Mouse (Mus musculus) adrenal gland (tissue): ENCODE data around the gene Ctrb1.

Source experiments
- microRNA-seq, 2 experiments: library from miRNA; unstranded; fragments of <30 nt; microRNA quantifications; one replicate each; pipeline ENCODE4; 2019

The Ctrb1 gene

Small RNA genes within 50 kb of the gene (microRNA-seq; reads per million reads assigned to microRNA genes)
- gene Mir7076, result 0 reads per million in 2 experiments
